In the genomic region with DNA sequence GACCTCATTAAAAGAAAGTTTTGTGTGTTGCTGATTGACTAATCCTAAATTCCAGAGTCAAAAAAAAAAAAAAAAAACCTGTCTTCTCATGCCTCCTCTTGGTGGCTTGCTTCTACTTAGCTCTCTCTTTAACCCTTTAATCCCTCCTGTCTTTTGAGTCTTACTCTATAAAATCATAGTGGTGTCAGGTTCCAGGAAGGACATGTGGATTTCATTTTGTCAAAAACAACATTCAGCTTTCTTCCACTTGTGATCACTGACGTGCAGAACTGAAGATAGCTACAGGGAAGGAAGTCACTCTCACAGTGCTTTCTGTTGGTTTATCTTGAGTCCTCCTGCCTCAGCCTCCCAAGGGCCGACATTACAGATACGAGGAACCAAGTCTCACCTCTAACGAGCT, we compare ENCODE assay signal across 16 mouse cellular contexts.
"Had no signal": no experiment of that assay in that cellular context is flagged by ENCODE, and none has a peak within 500 bp of the region (broad histone marks: within the 10 kb centered on the region; RNA-seq: fewer than 3 reads in every experiment).

No protein-coding gene starts in this region.

- H3K4me1 ChIP-seq: liver, embryonic 12.5 days; megakaryocyte, embryonic 14.5 days; midbrain, embryonic 15.5 days had no signal

- H3K27me3 ChIP-seq: limb, embryonic 15.5 days; liver, embryonic 12.5 days; midbrain, embryonic 15.5 days; neural tube, embryonic 12.5 days had no signal

- H3K9me3 ChIP-seq: limb, embryonic 15.5 days; liver, embryonic 12.5 days; megakaryocyte, embryonic 14.5 days; midbrain, embryonic 15.5 days; neural tube, embryonic 12.5 days had no signal

- H3K4me2 ChIP-seq: limb, embryonic 15.5 days; liver, embryonic 12.5 days; lung, embryonic 14.5 days; midbrain, embryonic 11.5 days; midbrain, embryonic 15.5 days; neural tube, embryonic 12.5 days had no signal

- H3K36me3 ChIP-seq: limb, embryonic 15.5 days; liver, embryonic 12.5 days; midbrain, embryonic 15.5 days; neural tube, embryonic 12.5 days had no signal

- ATAC-seq: liver, embryonic 12.5 days; midbrain, embryonic 15.5 days had no signal

- H3K4me3 ChIP-seq: layer of hippocampus, adult 2 months; limb, embryonic 15.5 days; liver, embryonic 12.5 days; megakaryocyte, embryonic 14.5 days; midbrain, embryonic 15.5 days; neural tube, embryonic 12.5 days had no signal

- H3K9ac ChIP-seq: limb, embryonic 15.5 days; liver, embryonic 12.5 days; lung, embryonic 14.5 days; midbrain, embryonic 15.5 days; neural tube, embryonic 12.5 days had no signal

- DNase-seq: kidney, postnatal 10 days; left cerebral cortex, postnatal 4 days; retina, postnatal 1 day; right cerebral cortex, postnatal 4 days; spleen, adult 18-20 months; thymus, adult 18-20 months; thymus, postnatal 25 days had no signal

- H3K27ac ChIP-seq: layer of hippocampus, adult 2 months; limb, embryonic 15.5 days; liver, embryonic 12.5 days; macrophage; midbrain, embryonic 15.5 days; neural tube, embryonic 12.5 days had no signal
